Mouse (Mus musculus): ENCODE data around the gene Sox15. TPM values are rescaled to one million over a fixed set of nuclear protein-coding genes. Genes with fewer than 3 reads are reported as not detected.
"Not testable (repeated sequence)": the region's sequence is repeated elsewhere in the genome, so short reads cannot be mapped to it uniquely, and the experiment has no call there.

Gene Sox15
- total RNA-seq, 2 experiments from 2014 or later: not detected

GRCm38 (mm10) chr11:69692863-69693262 lies 37.7 kb downstream of the Sox15 start:
- DNase-seq: no peak

GRCm38 (mm10) chr11:69693421-69693965 lies 38.4 kb downstream of the Sox15 start:
- peak in 1 of 2 experiments; percentile 13 for DNase-seq
- intact Hi-C loops (cut with DNase I): no loop called here

More at GRCm38 (mm10) chr11:69692863-69693262, 37.7 kb downstream of the Sox15 start:
- intact Hi-C loops (cut with DNase I): no loop called here

- no peak for DNase-seq
- intact Hi-C loops (cut with DNase I): no loop called here
These were observed 39.9 kb downstream of the Sox15 start for GRCm38 (mm10) chr11:69695046-69695360.

- intact Hi-C loops (cut with DNase I): no loop called here
- peak; percentile 84 to 85 for DNase-seq
These were observed 40.5 kb downstream of the Sox15 start, which contains the start of the genes Tnfsf12 and Tnfsfm13 for GRCm38 (mm10) chr11:69695361-69696181. Gene Tnfsf12, minus strand, starts transcription at chr11:69695849. Gene Tnfsfm13, minus strand, starts transcription at chr11:69696098.

GRCm38 (mm10) chr11:69697396-69697795 lies 42.3 kb downstream of the Sox15 start:
- intact Hi-C loops (cut with DNase I): no loop called here

GRCm38 (mm10) chr11:69698574-69698973 lies 43.5 kb downstream of the Sox15 start:
- DNase-seq: no peak
- intact Hi-C loops (cut with DNase I): no loop called here

More at GRCm38 (mm10) chr11:69697396-69697795, 42.3 kb downstream of the Sox15 start:
- DNase-seq: no peak

- intact Hi-C loops (cut with DNase I): no loop called here
- no peak for DNase-seq
These were observed 44.5 kb downstream of the Sox15 start for GRCm38 (mm10) chr11:69699595-69699994.

GRCm38 (mm10) chr11:69702886-69703285 lies 47.8 kb downstream of the Sox15 start:
- DNase-seq; intact Hi-C loops (cut with DNase I): not testable (repeated sequence)

GRCm38 (mm10) chr11:69703381-69703780 lies 48.3 kb downstream of the Sox15 start:
- intact Hi-C loops (cut with DNase I); DNase-seq: not testable (repeated sequence)

- intact Hi-C loops (cut with DNase I): no loop called here
- DNase-seq: no peak
These were observed 48.9 kb downstream of the Sox15 start for GRCm38 (mm10) chr11:69703814-69704612.

- no peak for DNase-seq
- intact Hi-C loops (cut with DNase I): no loop called here
These were observed 49.5 kb downstream of the Sox15 start for GRCm38 (mm10) chr11:69704613-69705010.

Small RNA genes lying within 50 kb of the gene (microRNA-seq; reads per million reads assigned to microRNA genes)
- 6.2 to 9.7 reads per million in 2 experiments for gene Mir1934
- gene Mir467f: 0 reads per million in 2 experiments

Other genes with a start within 250 kb of the Sox15 start
- 10 to 100 TPM; 45.7 to 50.6 TPM for gene Kdm6b, start 241.6 kb upstream of the Sox15 start, total RNA-seq (2021)
- gene Dnah2, start 106.2 kb upstream of the Sox15 start, total RNA-seq (2021): under 1 TPM; 0.07 to 0.38 TPM
- 10 to 100 TPM; 60.5 to 70.3 TPM for gene Efnb3, start 95.1 kb upstream of the Sox15 start, total RNA-seq (2021)
- gene Wrap53, start 75.1 kb upstream of the Sox15 start, total RNA-seq (2021): 1 to 10 TPM; 4.3 to 6.5 TPM
- 10 to 100 TPM; 22.1 to 27.3 TPM for gene Trp53, start 75.0 kb upstream of the Sox15 start, total RNA-seq (2021)
- gene Atp1b2, start 49.4 kb upstream of the Sox15 start, total RNA-seq (2021): 10 to 100 TPM; 31.8 to 31.9 TPM
- gene Shbg, start 37.4 kb upstream of the Sox15 start, total RNA-seq (2021): not detected
- 1 to 10 TPM; 1.6 to 2.5 TPM for gene Sat2, start 33.3 kb upstream of the Sox15 start, total RNA-seq (2021)
- 10 to 100 TPM; 69.2 to 71.6 TPM for gene Fxr2, start 22.3 kb upstream of the Sox15 start, total RNA-seq (2021)
- gene Mpdu1, start 7.3 kb downstream of the Sox15 start, total RNA-seq (2021): 10 to 100 TPM; 20.9 to 21.6 TPM
- gene Cd68, start 10.8 kb downstream of the Sox15 start, total RNA-seq (2021): 1 to 10 TPM; 5.6 to 7.5 TPM
- gene Eif4a1, start 17.1 kb downstream of the Sox15 start, total RNA-seq (2021): 100 to 1,000 TPM; 236 to 287 TPM
- gene Senp3, start 26.8 kb downstream of the Sox15 start, total RNA-seq (2021): 10 to 100 TPM; 39.7 to 42.1 TPM
- 1 to 10 TPM; 2.7 to 3.2 TPM for gene Tnfsf13, start 30.5 kb downstream of the Sox15 start, total RNA-seq (2021)
- gene Tnfsf12, start 40.5 kb downstream of the Sox15 start, total RNA-seq (2021): 10 to 100 TPM; 14.8 to 20.2 TPM
- 1 to 10 TPM; 2.9 to 4.1 TPM for gene Tnfsfm13, start 40.8 kb downstream of the Sox15 start, total RNA-seq (2021)
- 10 to 100 TPM; 35.6 to 37.5 TPM for gene Polr2a, start 103.3 kb downstream of the Sox15 start, total RNA-seq (2021)
- under 1 TPM in 1 of 2 experiments, not detected in 1; 0.12 TPM for gene Slc35g3, start 106.7 kb downstream of the Sox15 start, total RNA-seq (2021)
- 10 to 100 TPM; 36.5 to 43.3 TPM for gene Zbtb4, start 110.6 kb downstream of the Sox15 start, total RNA-seq (2021)
- 1 to 10 TPM; 5.4 to 6.0 TPM for gene Chrnb1, start 140.6 kb downstream of the Sox15 start, total RNA-seq (2021)
- gene Fgf11, start 146.5 kb downstream of the Sox15 start, total RNA-seq (2021): 1 to 10 TPM; 2.6 to 2.8 TPM
- gene Tmem102, start 150.3 kb downstream of the Sox15 start, total RNA-seq (2021): under 1 TPM; 0.54 to 0.65 TPM
- gene Gm39566, start 160.0 kb downstream of the Sox15 start, total RNA-seq (2021): not detected
- not detected for gene Spem2, start 163.2 kb downstream of the Sox15 start, total RNA-seq (2021)
- gene Spem1, start 166.9 kb downstream of the Sox15 start, total RNA-seq (2021): not detected
- 10 to 100 TPM in 1 of 2 experiments, 1 to 10 TPM in 1; 7.9 to 10.4 TPM for gene Nlgn2, start 182.5 kb downstream of the Sox15 start, total RNA-seq (2021)
- 100 to 1,000 TPM; 134 to 138 TPM for gene Tmem256, start 183.2 kb downstream of the Sox15 start, total RNA-seq (2021)
- gene Plscr3, start 191.1 kb downstream of the Sox15 start, total RNA-seq (2021): 10 to 100 TPM; 34.0 to 35.9 TPM
- under 1 TPM in 1 of 2 experiments, not detected in 1; 0.24 TPM for gene Tnk1, start 203.4 kb downstream of the Sox15 start, total RNA-seq (2021)
- not detected for gene Tmem95, start 222.7 kb downstream of the Sox15 start, total RNA-seq (2021)
- gene Kctd11, start 226.1 kb downstream of the Sox15 start, total RNA-seq (2021): 1 to 10 TPM; 3.1 to 3.8 TPM
- gene Acap1, start 240.2 kb downstream of the Sox15 start, total RNA-seq (2021): 1 to 10 TPM; 2.3 to 6.8 TPM
- gene 2810408A11Rik, start 245.7 kb downstream of the Sox15 start, total RNA-seq (2021): 1 to 10 TPM in 1 of 2 experiments, under 1 TPM in 1; 0.95 to 1.1 TPM
- 10 to 100 TPM; 43.5 to 45.8 TPM for gene Neurl4, start 245.8 kb downstream of the Sox15 start, total RNA-seq (2021)

Data from heart, postnatal 14 days (tissue).